Mouse (Mus musculus) lung, postnatal 25 days (tissue): ENCODE measurements around the gene Cnpy3.

Source experiments
- DNase-seq: peaks from one replicate; pipeline ENCODE4 v3.0.0; 2022; ENCODE audit warnings: low spot score

The Cnpy3 gene

DNA sequence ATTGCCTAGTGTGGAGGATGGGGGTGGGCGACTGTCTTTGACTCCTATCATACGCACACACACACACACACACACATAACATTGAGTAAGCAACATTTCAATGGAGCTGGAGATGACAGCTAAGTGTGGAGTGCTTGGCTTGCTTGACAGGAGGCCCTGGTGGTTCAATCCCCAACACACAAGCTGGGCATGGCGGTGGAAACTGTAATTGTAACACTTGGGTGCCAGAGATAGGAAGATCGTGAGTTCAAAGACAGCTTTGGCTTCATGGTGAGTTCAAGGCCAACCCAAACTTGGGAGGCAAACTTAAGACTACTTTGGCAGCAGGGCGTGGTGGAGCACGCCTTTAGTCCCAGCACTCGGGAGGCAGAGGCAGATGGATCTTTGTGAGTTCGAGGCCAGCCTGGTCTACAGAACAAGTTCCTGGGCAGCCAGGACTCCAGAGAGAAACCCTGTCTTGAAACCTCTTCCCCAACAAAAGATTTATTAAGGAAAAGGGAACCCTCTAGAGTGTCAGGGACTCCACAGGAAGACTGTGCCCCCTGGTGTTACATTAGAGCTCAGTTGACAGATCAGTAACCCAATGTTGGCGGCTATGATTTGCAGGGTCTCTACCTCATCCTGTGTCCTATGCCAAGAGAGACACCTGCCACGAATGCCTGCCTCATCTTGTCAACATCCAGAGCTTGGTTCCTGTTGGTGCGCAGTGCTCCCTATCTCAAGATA lies 37.1 kb downstream of the Cnpy3 start:
- no peak for DNase-seq

DNA sequence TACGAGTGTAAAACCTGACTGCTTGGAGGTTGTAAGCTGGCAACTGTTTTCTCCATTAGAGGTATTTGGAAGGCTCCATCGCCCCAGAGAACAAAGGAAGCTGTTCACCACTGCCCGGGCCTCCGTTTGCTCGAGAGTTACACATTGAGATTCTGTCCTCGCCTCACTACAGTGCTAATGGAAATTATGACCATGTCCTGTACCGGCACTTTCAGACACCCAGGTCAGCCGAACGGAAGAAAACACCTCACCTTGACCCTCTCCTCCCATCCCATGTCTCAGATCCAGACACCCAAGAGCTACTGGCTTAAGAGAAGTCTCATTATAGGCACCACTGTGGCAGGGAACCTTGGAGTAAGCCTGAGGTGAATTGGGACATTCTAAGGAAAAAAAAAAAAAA lies 38.2 kb downstream of the Cnpy3 start:
- DNase-seq = no peak

GRCm38 (mm10) chr17:46712442-46712841 lies 39.6 kb downstream of the Cnpy3 start:
- DNase-seq = no peak

- DNase-seq = no peak
Measured at GRCm38 (mm10) chr17:46711612-46712271, 40.3 kb downstream of the Cnpy3 start.

GRCm38 (mm10) chr17:46710959-46711597 lies 40.9 kb downstream of the Cnpy3 start, which contains the start of gene Pex6:
Pex6 (plus strand) TSS chr17:46711463.
- peak; percentile 93 for DNase-seq

GRCm38 (mm10) chr17:46706375-46707089 lies 45.5 kb downstream of the Cnpy3 start:
- peak; percentile 56 for DNase-seq

- peak; percentile 99 for DNase-seq
Measured at GRCm38 (mm10) chr17:46704887-46705835, 46.9 kb downstream of the Cnpy3 start, which contains the start of gene Ppp2r5d. Ppp2r5d (minus strand) TSS chr17:46705111.

DNA sequence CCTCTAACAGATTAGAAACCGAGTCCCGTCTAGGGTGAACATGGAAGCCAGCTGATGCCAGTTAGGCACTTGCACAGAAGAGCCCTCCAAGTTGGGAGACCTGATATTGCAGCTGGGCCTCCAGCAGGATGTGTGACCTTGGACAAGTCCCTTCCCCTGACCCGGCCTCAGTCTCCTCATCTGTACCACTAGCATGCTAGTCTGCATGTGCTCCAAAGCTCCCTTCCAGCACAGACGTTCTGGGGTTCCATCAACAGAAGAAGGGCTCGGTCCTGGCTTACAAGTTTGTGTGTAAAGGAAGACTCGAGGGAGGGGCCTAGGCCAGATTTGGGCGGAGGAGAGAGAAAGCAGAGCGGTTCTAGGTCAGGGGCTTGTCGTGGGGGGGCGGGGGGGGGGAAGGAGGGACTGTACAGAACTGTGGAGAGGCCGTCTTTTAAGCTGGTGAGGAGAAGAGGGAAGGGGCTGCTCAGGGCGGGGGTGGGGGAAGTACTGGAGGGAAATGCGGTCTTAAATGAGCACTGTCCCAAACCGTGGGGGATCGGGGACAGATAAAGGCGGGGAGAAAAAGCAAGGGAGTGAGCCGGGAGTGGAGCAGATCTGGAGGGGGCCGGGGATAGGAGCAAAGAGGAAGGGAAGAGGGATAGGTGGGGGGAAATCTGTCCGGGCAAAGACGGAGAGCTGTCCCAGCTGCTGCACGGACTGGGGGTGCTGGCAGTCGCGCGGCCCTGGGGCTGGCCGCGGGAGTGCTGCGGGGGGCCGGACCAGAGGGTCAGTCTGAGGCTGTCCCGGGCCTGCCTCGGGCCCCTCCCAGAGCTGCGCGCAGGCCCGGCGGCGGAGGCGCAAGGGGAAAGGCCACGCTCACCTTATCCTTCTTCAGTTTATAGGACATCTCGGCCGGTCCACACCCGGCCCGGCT lies 47.8 kb downstream of the Cnpy3 start:
- DNase-seq = no peak

DNA sequence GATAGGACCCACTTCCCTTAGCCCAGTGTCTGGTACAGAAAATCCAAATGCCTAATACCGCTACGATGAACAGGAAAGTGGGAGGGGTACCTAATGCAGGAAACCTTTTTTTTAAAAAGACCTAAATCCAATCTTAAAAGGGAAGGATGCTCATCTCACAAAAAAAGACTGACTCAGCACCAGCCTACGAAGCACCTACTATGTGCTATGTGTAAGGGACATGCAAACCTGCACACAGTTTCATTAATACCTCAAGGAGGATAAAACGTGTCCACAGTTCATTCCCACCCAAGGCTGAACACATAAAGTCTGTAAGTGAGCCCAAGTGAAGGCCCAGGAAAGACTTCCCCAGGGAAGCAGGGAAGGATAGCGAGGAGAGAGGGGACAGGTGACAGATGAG lies 49.5 kb downstream of the Cnpy3 start:
- no peak for DNase-seq

DNA sequence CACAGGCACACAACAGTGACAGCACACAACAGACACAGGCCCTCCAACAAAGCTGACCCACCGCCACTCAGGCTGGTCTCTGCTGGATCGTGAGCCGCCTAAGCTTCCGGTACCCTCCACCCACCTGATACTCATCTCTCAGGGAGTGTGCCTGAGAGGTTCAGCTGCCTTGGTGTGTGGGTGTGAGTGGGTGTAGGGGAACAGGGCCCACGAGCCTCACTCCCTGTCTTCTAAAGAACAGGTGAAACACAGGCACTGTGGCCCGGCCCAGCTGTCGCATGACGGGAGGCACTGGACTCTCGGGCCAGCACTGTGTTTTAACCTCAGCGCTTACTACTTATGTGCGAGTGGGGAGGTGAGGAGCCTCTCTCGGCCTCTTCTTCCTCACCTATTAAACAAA lies 49.9 kb downstream of the Cnpy3 start:
- DNase-seq = no peak

DNA sequence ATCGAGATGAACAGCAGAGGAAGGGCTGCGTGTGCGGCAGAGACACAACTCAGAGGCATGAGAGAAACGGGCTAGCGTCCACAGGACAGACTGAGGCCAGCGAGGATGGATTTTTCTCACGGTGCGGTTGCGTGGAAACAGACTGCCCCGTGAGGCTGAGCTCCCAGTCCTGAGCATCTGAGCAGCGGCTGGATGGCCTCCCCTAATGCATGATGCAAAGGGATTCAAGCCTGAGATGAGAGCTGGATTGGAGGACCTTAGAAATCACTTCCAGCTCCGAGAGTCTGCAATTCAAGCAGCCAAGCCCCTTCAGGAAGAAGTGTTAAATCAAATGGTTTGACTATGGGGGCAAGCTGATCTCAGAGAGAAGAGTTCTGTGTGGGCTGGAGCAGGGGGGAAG lies 50.5 kb downstream of the Cnpy3 start:
- no peak for DNase-seq

GRCm38 (mm10) chr17:46699912-46700311 lies 52.1 kb downstream of the Cnpy3 start:
- no peak for DNase-seq

GRCm38 (mm10) chr17:46699245-46699644 lies 52.8 kb downstream of the Cnpy3 start:
- DNase-seq = no peak

- DNase-seq = no peak
Measured at GRCm38 (mm10) chr17:46698515-46698914, 53.5 kb downstream of the Cnpy3 start.

DNA sequence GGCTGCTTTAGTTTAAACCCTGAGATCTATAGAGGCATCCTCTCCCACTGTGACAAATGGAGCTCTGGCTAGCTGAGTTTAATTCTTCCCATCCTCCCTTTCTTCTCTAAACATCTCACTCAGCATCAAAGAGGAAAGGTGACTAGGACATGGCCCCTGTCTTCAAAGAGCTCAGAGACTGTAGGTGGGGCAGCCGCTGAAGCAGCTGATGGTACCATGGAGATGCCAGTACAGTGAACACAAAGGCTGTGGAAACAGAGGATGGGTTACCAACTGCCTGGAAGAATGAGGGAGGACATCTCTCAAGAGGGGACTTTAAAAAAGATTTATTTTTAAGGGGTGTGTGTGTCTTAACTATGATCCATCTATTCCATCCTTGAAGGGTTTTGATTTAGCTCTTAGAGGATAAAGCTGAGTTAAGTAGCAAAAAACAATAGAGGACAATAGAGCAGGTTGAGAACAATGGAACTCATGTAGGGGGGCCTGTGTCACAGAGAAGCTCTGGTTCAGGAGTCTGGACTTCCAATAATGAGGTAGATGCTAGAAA lies 57.4 kb downstream of the Cnpy3 start:
- no peak for DNase-seq

DNA sequence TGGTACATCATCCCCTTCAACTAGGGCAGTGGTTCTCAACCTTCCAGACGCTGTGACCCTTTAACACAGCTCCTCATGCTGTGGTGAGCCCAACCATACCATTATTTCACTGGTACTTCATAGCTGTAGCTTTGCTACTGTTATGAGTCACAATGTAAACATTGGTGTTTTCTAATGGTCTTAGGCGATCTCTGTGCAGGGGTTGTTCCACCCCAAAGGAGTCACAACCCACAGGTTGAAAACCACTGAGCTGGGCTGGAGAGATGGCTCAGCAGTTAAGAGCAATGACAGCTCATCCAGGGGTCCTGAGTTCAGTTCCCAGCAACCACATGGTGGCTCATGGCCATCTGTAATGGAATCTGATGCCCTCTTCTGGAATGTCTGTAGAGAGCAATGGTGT lies 60.6 kb downstream of the Cnpy3 start:
- no peak for DNase-seq

DNA sequence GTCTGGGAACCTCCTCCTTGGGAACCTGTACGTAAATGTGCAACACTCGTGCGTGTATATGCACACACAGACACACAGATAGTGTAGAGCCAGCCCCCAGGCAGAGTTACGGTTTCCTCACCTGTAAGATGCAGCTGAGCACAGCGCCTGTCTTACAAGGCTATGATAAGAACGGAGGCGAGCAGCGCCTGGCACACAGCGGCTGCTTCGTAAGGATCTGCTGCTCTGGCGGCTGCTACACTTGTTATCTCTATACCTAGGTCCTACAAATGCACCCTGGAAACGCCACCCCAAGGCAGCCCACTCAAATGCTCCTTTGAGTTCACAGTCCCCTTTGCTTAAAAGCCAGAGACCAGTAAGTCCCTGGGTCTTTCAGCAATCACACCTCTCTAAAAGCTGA lies 61.3 kb downstream of the Cnpy3 start:
- no peak for DNase-seq

DNA sequence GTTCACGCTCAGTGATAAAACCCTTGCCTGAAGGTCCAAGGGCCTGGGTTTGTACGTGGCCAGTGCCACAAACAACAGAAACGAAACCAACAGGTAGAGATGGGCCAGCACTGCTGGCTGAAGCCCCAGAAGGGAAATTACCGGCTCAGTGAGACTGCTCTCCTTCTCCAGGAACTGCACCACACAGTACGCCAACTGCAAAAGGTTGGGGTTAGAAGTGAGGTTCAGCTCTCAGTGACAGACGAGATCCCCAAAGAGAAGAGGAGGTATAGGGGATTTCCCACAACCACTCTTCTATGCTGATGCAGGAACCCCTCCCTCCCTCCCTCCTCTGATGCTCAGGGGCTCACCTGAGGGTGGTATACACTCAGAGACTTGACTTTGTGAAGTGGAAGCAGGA lies 66.1 kb downstream of the Cnpy3 start:
- no peak for DNase-seq
